Mouse (Mus musculus) spleen, postnatal 36 days (tissue): ENCODE data around the gene Olfr846.

Experiments used
- DNase-seq, 2 experiments: peaks; one replicate each; pipeline ENCODE4 v3.0.0; 2022; ENCODE audit warnings: low spot score in 2 of 2, mixed read lengths in 1 of 2

Gene Olfr846

DNA sequence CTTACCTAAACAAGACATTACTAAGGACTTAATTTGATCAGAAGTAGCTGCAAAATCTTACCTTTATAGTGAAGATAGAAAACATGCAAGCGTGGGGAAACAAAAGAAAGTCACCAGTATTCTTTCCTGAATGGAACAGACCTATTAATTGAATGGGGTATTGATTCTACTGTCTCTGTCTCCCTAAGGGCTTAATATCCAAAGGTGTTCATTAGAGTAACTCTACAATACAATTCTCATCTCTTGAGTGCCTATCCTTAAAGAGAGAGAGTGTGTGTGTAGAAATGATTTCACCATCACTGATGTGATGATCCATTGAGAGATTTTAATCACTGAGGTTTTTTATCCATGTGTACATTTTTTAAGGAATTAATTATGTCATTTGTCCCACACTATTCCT lies at the start of gene Olfr846:
Gene Olfr846, minus strand, starts transcription at position 101 of the 400 bp plus-strand sequence.
- no peak for DNase-seq

DNA sequence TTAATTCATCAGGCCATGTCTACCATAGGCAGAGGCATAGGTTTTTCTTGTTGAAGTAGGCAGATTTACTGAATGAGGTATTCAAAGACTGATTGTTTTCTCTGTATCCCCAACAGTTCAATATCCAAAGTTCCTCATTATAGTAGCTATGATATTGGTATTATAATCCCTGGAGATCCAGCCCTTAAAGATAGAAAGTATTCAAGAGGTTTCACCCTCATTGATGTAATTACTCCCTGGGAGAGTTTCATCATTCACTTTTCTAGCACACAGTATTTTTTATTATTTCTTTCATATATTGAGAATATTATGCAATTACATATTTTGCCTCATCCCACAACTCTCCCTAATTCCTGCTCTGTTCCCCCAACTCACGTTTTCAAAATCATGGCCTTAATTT lies 14.8 kb upstream of the Olfr846 start, which contains the start of gene Olfr847:
Gene Olfr847, minus strand, starts transcription at position 101 of the 400 bp plus-strand sequence.
- DNase-seq: no peak

GRCm38 (mm10) chr9:19336157-19336556 lies 27.6 kb downstream of the Olfr846 start, which contains the start of gene Olfr845:
TSS of gene Olfr845 (plus strand) at chr9:19336457.
- DNase-seq: no peak

- no peak for DNase-seq
These were observed 47.8 kb downstream of the Olfr846 start, which contains the start of gene Olfr844 for GRCm38 (mm10) chr9:19316047-19316446. TSS of gene Olfr844 (plus strand) at chr9:19316347.
